Mouse (Mus musculus): Measurements from ENCODE around the gene Ptprn. TPM values are rescaled to one million over a fixed set of nuclear protein-coding genes. Genes with fewer than 3 reads are reported as not detected.

Gene Ptprn
- polyA plus RNA-seq, 1 experiment, result 10.1 TPM

DNA sequence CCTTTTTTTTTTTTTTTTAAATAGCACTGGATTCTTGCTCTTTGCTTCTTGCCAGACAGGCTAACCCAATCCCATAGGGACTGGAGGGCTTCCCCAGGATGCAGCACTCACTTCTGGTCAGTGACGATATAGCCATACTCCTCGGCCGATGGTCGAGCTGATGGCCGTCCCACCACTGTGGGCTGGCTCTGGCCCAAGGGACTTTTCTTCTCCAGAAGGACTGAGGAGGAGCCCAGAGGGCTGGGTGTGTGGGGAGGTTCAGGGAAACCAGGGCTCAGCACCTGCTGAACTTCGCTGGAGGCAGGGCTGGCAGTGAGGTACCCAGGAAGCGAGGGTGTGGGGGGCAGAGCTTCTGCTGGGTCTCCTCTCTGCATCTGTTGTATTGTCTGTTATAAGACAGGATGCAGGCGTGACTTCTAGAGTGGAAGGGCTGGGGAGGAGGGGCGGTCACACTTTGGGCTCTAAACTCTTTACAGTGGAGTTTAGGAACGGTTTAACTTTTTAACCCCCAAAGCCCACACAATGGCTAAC lies 8.7 kb downstream of the Ptprn start:
- peaks cover 1% of the 10 kb centered on the region for H3K4me1 ChIP-seq (ENCODE audit: control insufficient read depth, insufficient read depth, low read length)
- H3K36me3 ChIP-seq (ENCODE audit: control insufficient read depth, insufficient read depth, low read length, poor library complexity, severe bottlenecking), result no peaks in the 10 kb centered on the region
- no peak for TF ChIP-seq POLR2A (IDR thresholded peaks at IDR 0.05; ENCODE audit: insufficient read depth, low read length)
- TF ChIP-seq CTCF (IDR thresholded peaks at IDR 0.05; ENCODE audit: low read depth, low read length), result no peak
- TF ChIP-seq EP300 (IDR thresholded peaks at IDR 0.05; ENCODE audit: insufficient read depth, low read depth, low read length), result no peak
- H3K27me3 ChIP-seq (ENCODE audit: control insufficient read depth, insufficient read depth, low read length, poor library complexity, severe bottlenecking), result no peaks in the 10 kb centered on the region
- no peak overlapping the region for H3K4me3 ChIP-seq (ENCODE audit: low read depth, low read length)
- no peak overlapping the region for H3K27ac ChIP-seq (ENCODE audit: insufficient read depth, low read length)
- H3K9me3 ChIP-seq (replicated peaks; ENCODE audit: control insufficient read depth, insufficient read depth, low read length, poor library complexity, severe bottlenecking), result no peaks in the 10 kb centered on the region
- no peak overlapping the region for H3K9ac ChIP-seq (ENCODE audit: low read depth, poor library complexity, severe bottlenecking)

DNA sequence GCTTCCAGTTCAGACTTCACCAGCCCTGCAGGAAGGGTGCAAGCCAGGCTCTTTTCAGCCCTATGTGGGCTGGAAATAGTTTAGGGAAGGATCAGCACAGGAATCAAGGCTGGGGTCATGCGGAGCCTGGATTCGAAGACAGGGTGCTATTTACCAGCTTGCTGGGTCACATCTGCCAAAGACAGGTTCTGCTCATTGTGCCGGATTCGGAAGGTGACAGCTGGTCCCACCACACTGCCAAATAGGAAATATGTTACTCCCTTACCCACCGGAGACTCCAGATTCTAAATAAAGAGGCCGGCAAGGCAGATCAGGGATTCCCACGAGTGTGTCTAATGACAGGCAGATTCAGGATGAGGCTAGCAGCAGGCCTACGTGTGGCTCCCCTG lies 9.7 kb downstream of the Ptprn start:
- Histone ChIP-seq H3K27me3 (ENCODE audit: control insufficient read depth, insufficient read depth, low read length, poor library complexity, severe bottlenecking) (no peaks in the 10 kb centered on the region), H3K9ac (ENCODE audit: low read depth, poor library complexity, severe bottlenecking) (no peak overlapping the region), H3K4me3 (ENCODE audit: low read depth, low read length) (no peak overlapping the region), H3K36me3 (ENCODE audit: control insufficient read depth, insufficient read depth, low read length, poor library complexity, severe bottlenecking) (no peaks in the 10 kb centered on the region), H3K9me3 (replicated peaks; ENCODE audit: control insufficient read depth, insufficient read depth, low read length, poor library complexity, severe bottlenecking) (no peaks in the 10 kb centered on the region), H3K4me1 (ENCODE audit: control insufficient read depth, insufficient read depth, low read length) (peaks cover 3% of the 10 kb centered on the region), H3K27ac (ENCODE audit: insufficient read depth, low read length) (no peak overlapping the region)
- TF ChIP-seq CTCF (IDR thresholded peaks at IDR 0.05; ENCODE audit: low read depth, low read length) (no peak), EP300 (IDR thresholded peaks at IDR 0.05; ENCODE audit: insufficient read depth, low read depth, low read length) (no peak), POLR2A (IDR thresholded peaks at IDR 0.05; ENCODE audit: insufficient read depth, low read length) (no peak)

DNA sequence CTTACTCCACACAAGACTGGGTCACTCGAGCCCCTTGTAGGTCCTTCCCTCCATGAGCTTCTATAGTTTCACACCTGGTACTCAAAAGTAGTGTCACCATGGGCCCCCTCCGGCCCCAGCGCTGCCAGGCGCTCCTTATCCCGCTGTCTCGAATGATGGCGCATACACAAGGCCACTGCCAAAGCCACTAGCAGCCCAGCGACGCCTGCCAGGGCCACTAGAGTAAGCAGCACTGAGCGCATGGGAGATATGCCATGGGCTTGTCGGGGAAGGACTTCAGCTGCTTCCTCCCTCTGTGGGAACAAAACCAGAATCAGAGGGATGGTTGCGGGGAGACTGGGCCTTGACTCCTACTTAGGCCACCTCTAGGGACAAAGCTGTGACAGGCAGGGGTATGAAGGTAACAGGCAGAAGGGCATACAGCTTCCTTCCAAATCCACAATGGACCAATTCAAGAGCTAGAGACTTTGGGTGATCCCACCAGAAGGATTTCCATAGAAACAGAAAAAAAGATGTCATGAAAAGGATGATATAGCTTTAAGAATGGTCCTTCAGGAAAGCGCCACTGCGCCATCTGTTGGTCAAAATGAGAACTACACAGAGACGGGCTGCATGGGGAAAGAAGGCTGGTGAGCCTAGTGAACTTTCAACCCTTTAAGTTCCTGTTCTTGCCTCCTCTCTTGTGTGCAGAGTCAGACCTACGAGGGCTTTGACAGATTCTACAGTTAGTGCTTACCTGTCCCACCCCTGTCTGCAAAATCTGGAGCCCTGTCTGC lies 10.3 kb downstream of the Ptprn start:
- H3K9me3 ChIP-seq (replicated peaks; ENCODE audit: control insufficient read depth, insufficient read depth, low read length, poor library complexity, severe bottlenecking), result no peaks in the 10 kb centered on the region
- peaks cover 3% of the 10 kb centered on the region for H3K4me1 ChIP-seq (ENCODE audit: control insufficient read depth, insufficient read depth, low read length)
- H3K9ac ChIP-seq (ENCODE audit: low read depth, poor library complexity, severe bottlenecking), result no peak overlapping the region
- no peaks in the 10 kb centered on the region for H3K27me3 ChIP-seq (ENCODE audit: control insufficient read depth, insufficient read depth, low read length, poor library complexity, severe bottlenecking)
- H3K27ac ChIP-seq (ENCODE audit: insufficient read depth, low read length), result no peak overlapping the region
- no peak for TF ChIP-seq POLR2A (IDR thresholded peaks at IDR 0.05; ENCODE audit: insufficient read depth, low read length)
- TF ChIP-seq CTCF (IDR thresholded peaks at IDR 0.05; ENCODE audit: low read depth, low read length), result peak; percentile 66
- no peak for TF ChIP-seq EP300 (IDR thresholded peaks at IDR 0.05; ENCODE audit: insufficient read depth, low read depth, low read length)
- H3K36me3 ChIP-seq (ENCODE audit: control insufficient read depth, insufficient read depth, low read length, poor library complexity, severe bottlenecking), result no peaks in the 10 kb centered on the region
- no peak overlapping the region for H3K4me3 ChIP-seq (ENCODE audit: low read depth, low read length)

DNA sequence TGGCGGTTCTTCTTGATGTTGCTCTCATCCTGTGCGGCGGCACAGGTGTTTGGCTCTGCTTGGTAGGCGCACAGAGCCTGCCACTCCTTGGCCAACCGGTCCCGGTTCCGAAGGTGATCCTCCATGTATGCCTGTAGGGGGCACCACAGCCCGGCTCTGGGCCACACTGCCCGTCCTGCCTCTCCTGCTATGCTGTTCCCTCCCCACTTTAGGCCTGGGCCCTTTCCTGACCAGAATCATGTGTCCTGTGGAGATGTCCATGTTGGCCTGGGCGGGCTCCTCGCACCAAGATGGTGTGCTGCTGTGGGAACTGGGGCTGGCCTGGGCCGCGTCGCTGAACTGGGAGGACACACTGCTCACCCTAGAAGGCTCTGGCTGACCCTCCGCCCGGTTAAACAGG lies 11.3 kb downstream of the Ptprn start:
- Histone ChIP-seq H3K9ac (ENCODE audit: low read depth, poor library complexity, severe bottlenecking) (peak overlapping the region; percentile 0; the same call in 1 of the 2 replicates), H3K27ac (ENCODE audit: insufficient read depth, low read length) (no peak overlapping the region), H3K4me1 (ENCODE audit: control insufficient read depth, insufficient read depth, low read length) (peaks cover 3% of the 10 kb centered on the region), H3K4me3 (ENCODE audit: low read depth, low read length) (peak overlapping the region; percentile 22), H3K27me3 (ENCODE audit: control insufficient read depth, insufficient read depth, low read length, poor library complexity, severe bottlenecking) (no peaks in the 10 kb centered on the region), H3K36me3 (ENCODE audit: control insufficient read depth, insufficient read depth, low read length, poor library complexity, severe bottlenecking) (no peaks in the 10 kb centered on the region), H3K9me3 (replicated peaks; ENCODE audit: control insufficient read depth, insufficient read depth, low read length, poor library complexity, severe bottlenecking) (no peaks in the 10 kb centered on the region)
- TF ChIP-seq EP300 (IDR thresholded peaks at IDR 0.05; ENCODE audit: insufficient read depth, low read depth, low read length), result no peak
- TF ChIP-seq CTCF (IDR thresholded peaks at IDR 0.05; ENCODE audit: low read depth, low read length), result peak; percentile 80
- TF ChIP-seq POLR2A (IDR thresholded peaks at IDR 0.05; ENCODE audit: insufficient read depth, low read length), result no peak

DNA sequence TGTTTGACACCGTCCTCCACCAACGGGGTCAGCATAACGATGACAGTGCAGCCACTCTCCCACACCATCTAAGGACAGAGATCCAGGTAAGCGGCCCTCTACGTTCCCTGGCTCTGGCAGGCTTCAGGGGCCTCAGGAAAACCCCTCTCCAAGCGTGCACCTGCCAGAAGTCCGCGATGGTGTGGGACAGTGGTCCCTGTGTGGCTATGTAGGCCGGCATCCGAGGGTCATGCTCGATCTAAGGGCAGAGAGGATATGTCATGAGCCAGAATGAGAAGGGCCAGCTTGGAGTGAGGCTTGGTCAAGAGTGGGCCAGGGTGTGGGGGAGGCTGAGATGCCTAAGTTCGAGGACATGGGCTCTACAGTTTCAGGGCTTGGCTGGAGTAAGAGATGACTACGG lies 12.0 kb downstream of the Ptprn start:
- Histone ChIP-seq H3K4me3 (ENCODE audit: low read depth, low read length) (no peak overlapping the region), H3K9ac (ENCODE audit: low read depth, poor library complexity, severe bottlenecking) (no peak overlapping the region), H3K27ac (ENCODE audit: insufficient read depth, low read length) (no peak overlapping the region), H3K36me3 (ENCODE audit: control insufficient read depth, insufficient read depth, low read length, poor library complexity, severe bottlenecking) (no peaks in the 10 kb centered on the region), H3K9me3 (replicated peaks; ENCODE audit: control insufficient read depth, insufficient read depth, low read length, poor library complexity, severe bottlenecking) (no peaks in the 10 kb centered on the region), H3K27me3 (ENCODE audit: control insufficient read depth, insufficient read depth, low read length, poor library complexity, severe bottlenecking) (no peaks in the 10 kb centered on the region), H3K4me1 (ENCODE audit: control insufficient read depth, insufficient read depth, low read length) (peaks cover 3% of the 10 kb centered on the region)
- TF ChIP-seq POLR2A (IDR thresholded peaks at IDR 0.05; ENCODE audit: insufficient read depth, low read length) (no peak), CTCF (IDR thresholded peaks at IDR 0.05; ENCODE audit: low read depth, low read length) (no peak), EP300 (IDR thresholded peaks at IDR 0.05; ENCODE audit: insufficient read depth, low read depth, low read length) (no peak)

All from ES-Bruce4 (cell line).